Mouse (Mus musculus) brain, embryonic 14.5 days (tissue): ENCODE data around the gene Slc2a10. TPM values are rescaled to one million over a fixed set of nuclear protein-coding genes. Genes with fewer than 3 reads are reported as not detected.

Source experiments
- DNase-seq: peaks from one replicate; pipeline ENCODE4 v3.0.0-alpha.2; 2011; ENCODE audit warnings: low read depth
- CTCF ChIP-seq: fragments of 200-500 bp; IDR thresholded peaks from 2 replicates; pipeline ENCODE4 v1.5.1; 2012; ENCODE audit warnings: inconsistent platforms, mild to moderate bottlenecking, moderate library complexity, borderline replicate concordance; ENCODE audit not compliant: insufficient read depth, insufficient read length; ENCODE audit errors: extremely low read depth
- POLR2A ChIP-seq: fragments of 200-500 bp; IDR thresholded peaks from 2 replicates; pipeline ENCODE4 v1.6.1; 2012; ENCODE audit warnings: mild to moderate bottlenecking, inconsistent platforms, borderline replicate concordance; ENCODE audit not compliant: poor library complexity, insufficient read depth, insufficient read length, severe bottlenecking; ENCODE audit errors: extremely low read depth
- polyA plus RNA-seq: library from polyadenylated mRNA; depleted of rRNA; stranded (reverse); fragments of >200 nt; gene quantifications from 2 replicates; pipeline ENCODE4 v1.2.3, GENCODE M21; 2012; rRNA removed

Gene Slc2a10
- polyA plus RNA-seq, 1 experiment: 3.2 TPM

DNA sequence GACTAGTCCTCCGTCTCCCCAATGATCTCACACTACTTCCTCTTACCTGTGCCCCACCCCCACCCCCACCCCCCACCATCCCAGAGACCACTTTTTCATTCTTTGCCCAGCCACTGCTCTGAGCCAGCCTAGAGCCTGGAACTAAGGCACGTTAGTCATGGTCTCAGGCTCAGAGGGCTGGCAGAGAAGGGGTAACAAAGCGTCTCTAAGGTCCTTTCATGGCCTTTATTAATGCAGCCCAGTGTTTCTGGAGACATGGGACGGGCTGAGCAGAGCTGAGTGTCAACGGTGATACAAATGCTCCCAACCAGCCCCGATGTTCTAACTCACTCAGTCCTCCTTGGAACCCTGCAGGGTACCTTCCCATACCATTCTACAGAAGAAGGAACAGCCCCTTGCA, 61.0 kb downstream of the Slc2a10 start:
- peak; percentile 61 for DNase-seq

GRCm38 (mm10) chr2:165566898-165567297, 63.3 kb downstream of the Slc2a10 start:
- TF ChIP-seq CTCF: no peak
- DNase-seq: no peak

More for the DNA sequence above, 61.0 kb downstream of the Slc2a10 start:
- TF ChIP-seq POLR2A (no peak), CTCF (no peak)

- TF ChIP-seq CTCF (no peak), POLR2A (no peak)
- DNase-seq: no peak
These were observed 64.2 kb downstream of the Slc2a10 start for GRCm38 (mm10) chr2:165567820-165568219.

GRCm38 (mm10) chr2:165568911-165569310, 65.3 kb downstream of the Slc2a10 start:
- no peak for DNase-seq
- TF ChIP-seq POLR2A: no peak
- no peak for TF ChIP-seq CTCF

Other genes with a start within 250 kb of the Slc2a10 start
- 62.3 and 78.7 TPM in 2 replicates for gene Slc35c2, start 215.9 kb upstream of the Slc2a10 start, polyA plus RNA-seq
- 114 and 125 TPM in 2 replicates for gene Elmo2, start 177.3 kb upstream of the Slc2a10 start, polyA plus RNA-seq
- 6.5 and 7.2 TPM in 2 replicates for gene Zfp663, start 135.1 kb upstream of the Slc2a10 start, polyA plus RNA-seq
- gene Zfp334, start 115.5 kb upstream of the Slc2a10 start, polyA plus RNA-seq: 15.2 and 19.2 TPM in 2 replicates
- gene Ocstamp, start 103.4 kb upstream of the Slc2a10 start, polyA plus RNA-seq: not detected in 2 replicates
- 4.7 and 5.1 TPM in 2 replicates for gene Slc13a3, start 30.6 kb upstream of the Slc2a10 start, polyA plus RNA-seq
- gene Trp53rka, start 10.5 kb upstream of the Slc2a10 start, polyA plus RNA-seq: 40.4 and 43.8 TPM in 2 replicates
- 6.1 and 12.3 TPM in 2 replicates for gene Eya2, start 91.2 kb downstream of the Slc2a10 start, polyA plus RNA-seq